1 mouse cellular context compared by ENCODE assay signal in genomic region chr7:102441657-102442391, GRCm38 (mm10).
TF ChIP-seq lines count a peak whose summit lies in the region.

Gene Rrm1 (plus strand): TSS chr7:102441695.

TF ChIP-seq in CH12.LX, 34 proteins besides CTCF, POLR2A, EP300 and RAD21 (continued from another document):
- TF ChIP-seq PAX5 (IDR thresholded peaks at IDR 0.05; ENCODE audit: low read length) (no peak), SIN3A (IDR thresholded peaks at IDR 0.05; ENCODE audit: low read length) (peak; percentile 97), TCF12 (IDR thresholded peaks at IDR 0.05; ENCODE audit: low read depth, low read length) (peak; percentile 85), ETS1 (conservative IDR thresholded peaks at IDR 0.05; ENCODE audit: low read depth, low read length) (peak; percentile 42; the same call in 1 of the 2 replicates), GABPA (IDR thresholded peaks at IDR 0.05; ENCODE audit: insufficient replicate concordance, low read depth, low read length) (peak; percentile 95), ZMIZ1 (IDR thresholded peaks at IDR 0.05; ENCODE audit: low read depth, low read length) (peak; percentile 53; the same call in 1 of the 2 replicates), TBP (conservative IDR thresholded peaks at IDR 0.05; ENCODE audit: low read depth, low read length) (peak; percentile 72), RCOR1 (conservative IDR thresholded peaks at IDR 0.05; ENCODE audit: low read depth, low read length) (peak; percentile 92), BHLHE40 (IDR thresholded peaks at IDR 0.05; ENCODE audit: low read depth, low read length) (peak; percentile 36; the same call in 1 of the 2 replicates), JUN (IDR thresholded peaks at IDR 0.05; ENCODE audit: insufficient read depth, low read depth, low read length) (no peak), HCFC1 (IDR thresholded peaks at IDR 0.05; ENCODE audit: low read depth, low read length) (peak; percentile 95), MAZ (IDR thresholded peaks at IDR 0.05; ENCODE audit: low read depth, low read length) (no peak)
TF ChIP-seq in CH12.LX: peak in this region for 20.
